Mouse (Mus musculus) brain, embryonic 14.5 days (tissue): Measurements from ENCODE around the gene Arhgap18.

Source experiments
- CTCF ChIP-seq: fragments of 200-500 bp; IDR thresholded peaks from 2 replicates; pipeline ENCODE4 v1.5.1; 2012; ENCODE audit warnings: inconsistent platforms, mild to moderate bottlenecking, moderate library complexity, borderline replicate concordance; ENCODE audit not compliant: insufficient read depth, insufficient read length; ENCODE audit errors: extremely low read depth
- POLR2A ChIP-seq: fragments of 200-500 bp; IDR thresholded peaks from 2 replicates; pipeline ENCODE4 v1.6.1; 2012; ENCODE audit warnings: mild to moderate bottlenecking, inconsistent platforms, borderline replicate concordance; ENCODE audit not compliant: poor library complexity, insufficient read depth, insufficient read length, severe bottlenecking; ENCODE audit errors: extremely low read depth

DNA sequence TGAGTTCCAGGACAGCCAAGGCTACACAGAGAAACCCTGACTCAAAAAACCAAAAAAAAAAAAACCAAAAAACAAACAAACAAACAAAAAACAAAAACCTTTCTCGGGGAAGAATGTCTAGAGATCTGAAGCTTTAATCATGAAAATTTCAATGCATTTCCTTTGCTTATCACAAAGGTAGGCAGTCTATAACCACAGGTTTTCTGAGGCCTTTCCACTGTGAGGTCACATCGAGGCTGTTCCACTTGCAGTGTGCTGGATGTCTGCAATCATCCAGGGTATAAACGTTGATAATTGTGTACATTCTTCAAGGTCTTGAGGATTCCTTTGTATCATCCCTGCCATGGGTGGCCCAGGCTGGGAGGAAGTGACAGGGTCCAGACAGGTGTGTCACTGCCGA lies 7.9 kb downstream of the Arhgap18 start:
- TF ChIP-seq CTCF (no peak), POLR2A (no peak)
